Mouse (Mus musculus): ENCODE measurements at regions not wholly inside any gene's neighbourhood (a gene's known extent, or its start where the extent isn't known, plus 50 kb on each side); places are given as distances from the start of the nearest gene placed in this dataset.

DNA sequence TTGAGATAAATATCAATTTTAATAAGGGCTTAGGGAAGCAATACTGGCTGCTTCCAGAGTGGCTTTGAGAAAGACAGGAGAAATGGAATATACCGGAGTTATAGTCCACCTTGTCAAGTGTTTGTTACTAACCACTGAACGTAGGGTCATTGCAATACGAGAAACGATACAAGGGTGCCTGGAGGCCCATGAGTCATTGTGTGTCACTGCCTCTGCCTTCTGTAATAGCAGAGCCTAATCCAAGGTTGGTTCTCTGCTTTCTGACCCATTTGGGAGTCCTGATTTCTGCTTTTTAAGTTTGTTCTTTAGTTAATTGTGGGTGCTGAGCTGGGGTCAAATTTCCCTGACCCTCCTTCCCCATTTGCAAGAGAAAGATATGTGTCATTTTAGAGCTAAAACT is 382.4 kb upstream of the Arglu1 start:
- H3K4me2 ChIP-seq, result no peak overlapping the region
- no peaks in the 10 kb centered on the region for H3K9me3 ChIP-seq
- no peaks in the 10 kb centered on the region for H3K4me1 ChIP-seq (replicated peaks)
- no peak overlapping the region for H3K4me3 ChIP-seq
- H3K9ac ChIP-seq, result no peak overlapping the region
- no peak for ATAC-seq (ENCODE audit: low read depth)
- no peaks in the 10 kb centered on the region for H3K27me3 ChIP-seq
- H3K27ac ChIP-seq (replicated peaks), result no peak overlapping the region
- WGBS, result 87% methylated on average over 4 of the region's 4 CpGs
- H3K36me3 ChIP-seq, result no peaks in the 10 kb centered on the region

DNA sequence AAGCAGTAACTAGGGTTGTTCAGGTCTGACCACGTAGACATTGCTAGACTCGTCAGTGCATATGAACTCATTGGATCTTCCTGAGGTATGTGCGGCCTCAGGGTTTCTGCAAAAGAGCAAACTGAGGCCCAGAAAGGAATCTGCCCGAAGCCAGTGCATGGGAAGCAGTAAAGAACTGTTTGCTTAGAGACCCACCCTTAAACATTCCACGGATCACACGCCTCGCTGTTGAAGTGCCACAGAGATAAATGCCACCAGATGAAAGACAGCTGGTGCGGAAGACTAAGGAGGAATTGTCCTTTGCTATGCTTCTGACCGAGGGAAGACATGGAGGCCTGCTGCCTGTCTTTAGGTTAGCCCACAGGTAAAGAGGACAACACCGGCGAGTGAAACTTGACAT is 382.0 kb upstream of the Arglu1 start:
- no peak for ATAC-seq (ENCODE audit: low read depth)
- no peak overlapping the region for H3K4me2 ChIP-seq
- 86% methylated on average over 11 of the region's 11 CpGs for WGBS

DNA sequence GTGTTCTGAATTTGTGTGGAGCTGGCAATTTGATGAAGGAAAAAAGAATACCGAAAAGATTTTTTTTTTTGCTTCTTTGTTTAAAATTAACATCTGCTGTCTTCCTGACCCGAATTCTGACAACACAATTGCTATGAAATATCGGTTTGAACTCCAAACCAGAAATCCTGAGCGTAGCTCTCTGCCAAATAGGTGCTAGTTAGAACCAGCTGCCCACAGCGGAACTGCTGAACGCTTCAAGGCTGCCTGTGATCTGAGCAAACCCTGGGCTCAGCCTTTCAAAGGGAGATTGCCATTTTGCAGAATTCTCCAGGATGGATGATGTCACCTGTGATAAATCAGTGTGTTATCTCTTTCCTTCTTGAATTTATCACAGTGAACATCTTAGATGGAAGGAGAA is 380.6 kb upstream of the Arglu1 start:
- Histone ChIP-seq H3K9ac (no peak overlapping the region), H3K4me3 (no peak overlapping the region), H3K9me3 (no peaks in the 10 kb centered on the region), H3K27ac (replicated peaks) (no peak overlapping the region), H3K4me2 (no peak overlapping the region), H3K36me3 (no peaks in the 10 kb centered on the region), H3K4me1 (replicated peaks) (no peaks in the 10 kb centered on the region), H3K27me3 (no peaks in the 10 kb centered on the region)
- no peak for ATAC-seq (ENCODE audit: low read depth)
- 82% methylated on average over 6 of the region's 6 CpGs for WGBS

More for the DNA sequence above, 382.0 kb upstream of the Arglu1 start:
- Histone ChIP-seq H3K27me3 (no peaks in the 10 kb centered on the region), H3K4me3 (no peak overlapping the region), H3K4me1 (replicated peaks) (no peaks in the 10 kb centered on the region), H3K36me3 (no peaks in the 10 kb centered on the region), H3K27ac (replicated peaks) (no peak overlapping the region), H3K9me3 (no peaks in the 10 kb centered on the region), H3K9ac (no peak overlapping the region)

DNA sequence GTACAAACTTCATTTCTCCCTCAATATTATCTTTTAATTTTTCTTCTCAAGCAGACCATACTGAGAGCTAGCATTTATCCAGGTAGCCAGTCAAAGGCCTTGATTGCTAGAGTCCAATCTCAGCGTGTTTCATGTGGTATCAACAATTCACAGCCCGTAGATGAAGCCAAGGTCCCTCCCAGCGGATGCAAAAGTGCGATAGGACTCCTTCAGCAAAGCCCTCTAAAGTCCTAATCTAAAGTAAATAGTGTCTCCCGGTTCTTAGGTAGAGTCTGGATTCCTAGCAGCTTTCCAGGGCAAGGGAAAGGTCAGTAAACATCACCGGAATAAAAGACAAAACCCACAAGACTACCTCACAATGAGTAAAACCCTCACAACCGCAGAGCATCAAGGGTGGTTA is 379.5 kb upstream of the Arglu1 start:
- Histone ChIP-seq H3K9ac (no peak overlapping the region), H3K36me3 (no peaks in the 10 kb centered on the region), H3K27ac (replicated peaks) (no peak overlapping the region), H3K4me2 (no peak overlapping the region), H3K27me3 (no peaks in the 10 kb centered on the region), H3K4me1 (replicated peaks) (no peaks in the 10 kb centered on the region), H3K9me3 (no peaks in the 10 kb centered on the region), H3K4me3 (no peak overlapping the region)
- ATAC-seq (ENCODE audit: low read depth), result no peak
- WGBS, result 72% methylated on average over 7 of the region's 7 CpGs

DNA sequence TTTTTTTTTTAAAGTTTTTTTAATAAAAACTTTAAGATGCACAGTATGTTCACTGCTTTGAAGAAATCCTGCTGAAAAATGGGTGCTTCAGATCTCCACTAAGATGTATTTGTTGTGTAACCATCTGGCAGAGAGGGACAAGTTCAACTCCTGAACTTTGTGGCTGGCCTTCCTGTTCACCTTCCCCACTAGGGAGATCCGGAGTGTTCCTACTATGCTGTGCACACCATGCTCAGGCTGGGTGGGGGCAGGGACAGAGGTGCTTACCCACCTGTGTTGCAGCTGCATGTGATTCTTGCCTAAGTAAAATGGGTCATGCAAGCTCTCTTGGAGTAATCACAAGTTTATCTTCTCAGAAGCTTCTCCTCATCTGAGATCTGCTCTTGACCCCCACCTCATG is 377.4 kb upstream of the Arglu1 start:
- Histone ChIP-seq H3K9me3 (no peaks in the 10 kb centered on the region), H3K4me2 (no peak overlapping the region), H3K9ac (no peak overlapping the region), H3K4me3 (no peak overlapping the region), H3K27me3 (no peaks in the 10 kb centered on the region), H3K36me3 (no peaks in the 10 kb centered on the region), H3K27ac (replicated peaks) (no peak overlapping the region), H3K4me1 (replicated peaks) (no peaks in the 10 kb centered on the region)
- no peak for ATAC-seq (ENCODE audit: low read depth)
- 73% methylated on average over 1 of the region's 1 CpGs for WGBS

DNA sequence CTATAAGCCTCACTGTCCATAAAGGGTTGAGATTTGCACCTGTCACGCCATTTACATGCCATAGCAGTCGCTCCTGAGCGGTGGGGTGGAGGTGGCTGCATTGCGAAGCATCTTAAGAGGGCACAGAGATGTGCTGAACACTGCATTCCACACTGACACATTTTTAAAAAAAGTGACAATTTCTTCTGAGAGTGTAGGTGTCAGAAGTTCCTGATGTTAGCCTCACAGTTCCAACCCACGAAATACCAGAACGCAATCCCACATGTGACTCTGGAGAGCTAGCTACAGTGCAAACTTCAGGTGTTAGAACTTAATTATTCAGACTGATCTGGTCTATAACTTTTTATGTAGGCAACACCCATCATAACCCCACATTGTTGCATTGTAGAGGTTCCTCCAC is 369.8 kb upstream of the Arglu1 start:
- H3K9ac ChIP-seq, result no peak overlapping the region
- no peak overlapping the region for H3K4me3 ChIP-seq
- no peak overlapping the region for H3K4me2 ChIP-seq
- no peak for ATAC-seq (ENCODE audit: low read depth)
- no peaks in the 10 kb centered on the region for H3K4me1 ChIP-seq (replicated peaks)
- H3K36me3 ChIP-seq, result no peaks in the 10 kb centered on the region
- no peaks in the 10 kb centered on the region for H3K27me3 ChIP-seq
- WGBS, result 94% methylated on average over 6 of the region's 6 CpGs
- H3K9me3 ChIP-seq, result no peaks in the 10 kb centered on the region
- no peak overlapping the region for H3K27ac ChIP-seq (replicated peaks)

DNA sequence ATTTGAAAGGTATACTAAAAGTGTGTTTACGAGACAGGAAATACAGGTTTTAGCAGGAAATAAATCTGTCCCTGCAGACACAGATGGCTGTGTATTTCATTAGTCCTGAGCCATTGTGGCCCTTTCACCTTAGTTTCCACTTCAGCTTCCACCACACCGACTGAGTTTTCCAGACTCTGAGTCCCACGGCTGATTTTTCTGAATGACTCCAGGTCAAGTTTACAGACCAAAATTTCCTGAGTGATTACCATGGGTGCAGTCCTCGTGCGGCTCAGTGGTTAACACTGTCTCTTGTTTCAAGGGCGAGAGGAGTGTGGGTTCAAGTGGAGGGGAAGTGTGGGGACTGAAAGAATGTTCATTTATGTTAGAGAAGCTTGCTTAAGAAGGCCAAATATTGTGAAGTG is 365.1 kb upstream of the Arglu1 start:
- no peaks in the 10 kb centered on the region for H3K9me3 ChIP-seq
- H3K9ac ChIP-seq, result no peak overlapping the region
- ATAC-seq (ENCODE audit: low read depth), result no peak
- H3K4me2 ChIP-seq, result no peak overlapping the region
- no peaks in the 10 kb centered on the region for H3K27me3 ChIP-seq
- H3K4me3 ChIP-seq, result no peak overlapping the region
- no peak overlapping the region for H3K27ac ChIP-seq (replicated peaks)
- H3K4me1 ChIP-seq (replicated peaks), result peaks cover 4% of the 10 kb centered on the region; the same call in 1 of the 2 replicates
- WGBS, result 85% methylated on average over 6 of the region's 6 CpGs
- H3K36me3 ChIP-seq, result no peaks in the 10 kb centered on the region

DNA sequence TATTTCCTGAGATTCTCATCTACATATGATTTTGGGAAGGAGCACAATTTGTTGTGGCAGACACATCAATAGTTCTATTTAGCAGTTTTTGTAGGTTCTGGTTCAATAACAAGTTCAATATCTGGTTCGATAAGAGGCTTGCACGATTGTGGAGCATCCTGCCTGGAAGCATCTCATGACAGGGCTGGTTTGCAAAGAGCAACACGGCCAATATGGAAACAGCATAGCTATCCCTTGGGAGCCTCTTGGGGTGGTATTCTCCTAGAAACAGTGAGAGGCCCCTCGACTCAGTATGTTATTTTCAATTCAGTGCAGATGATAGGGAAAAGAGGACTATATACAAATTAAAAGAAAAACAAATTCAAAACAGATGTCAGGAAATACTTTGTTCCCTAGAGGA is 364.5 kb upstream of the Arglu1 start:
- H3K27me3 ChIP-seq, result no peaks in the 10 kb centered on the region
- no peak for ATAC-seq (ENCODE audit: low read depth)
- H3K9ac ChIP-seq, result no peak overlapping the region
- no peaks in the 10 kb centered on the region for H3K9me3 ChIP-seq
- no peak overlapping the region for H3K4me3 ChIP-seq
- H3K27ac ChIP-seq (replicated peaks), result no peak overlapping the region
- WGBS, result 73% methylated on average over 4 of the region's 4 CpGs
- no peaks in the 10 kb centered on the region for H3K36me3 ChIP-seq
- H3K4me2 ChIP-seq, result no peak overlapping the region
- H3K4me1 ChIP-seq (replicated peaks), result peaks cover 8% of the 10 kb centered on the region; the same call in 1 of the 2 replicates

DNA sequence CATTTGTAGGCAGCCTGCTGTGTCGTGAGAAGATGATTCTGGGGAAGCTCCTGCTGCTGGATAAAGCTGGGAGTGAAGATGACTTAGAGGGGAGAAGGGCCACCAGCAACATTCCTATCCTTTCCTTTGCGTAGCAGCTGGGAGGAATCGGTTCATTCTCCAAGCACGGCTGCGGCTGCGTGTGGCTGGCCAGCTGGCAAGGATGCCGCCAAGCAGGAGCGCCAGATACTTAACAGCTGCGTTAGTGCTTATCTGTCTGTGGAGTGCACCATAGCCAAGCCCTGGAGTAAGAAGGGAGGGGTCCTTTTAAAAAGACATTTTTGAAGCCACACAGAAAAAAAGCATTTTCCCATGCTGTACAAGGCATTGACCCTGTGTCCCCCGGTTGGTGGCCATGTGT is 361.4 kb upstream of the Arglu1 start:
- Histone ChIP-seq H3K4me3 (no peak overlapping the region), H3K36me3 (no peaks in the 10 kb centered on the region), H3K4me2 (no peak overlapping the region), H3K4me1 (replicated peaks) (peaks cover 16% of the 10 kb centered on the region), H3K9ac (no peak overlapping the region), H3K27me3 (no peaks in the 10 kb centered on the region), H3K27ac (replicated peaks) (no peak overlapping the region), H3K9me3 (no peaks in the 10 kb centered on the region)
- 81% methylated on average over 10 of the region's 10 CpGs for WGBS
- ATAC-seq (ENCODE audit: low read depth), result no peak

DNA sequence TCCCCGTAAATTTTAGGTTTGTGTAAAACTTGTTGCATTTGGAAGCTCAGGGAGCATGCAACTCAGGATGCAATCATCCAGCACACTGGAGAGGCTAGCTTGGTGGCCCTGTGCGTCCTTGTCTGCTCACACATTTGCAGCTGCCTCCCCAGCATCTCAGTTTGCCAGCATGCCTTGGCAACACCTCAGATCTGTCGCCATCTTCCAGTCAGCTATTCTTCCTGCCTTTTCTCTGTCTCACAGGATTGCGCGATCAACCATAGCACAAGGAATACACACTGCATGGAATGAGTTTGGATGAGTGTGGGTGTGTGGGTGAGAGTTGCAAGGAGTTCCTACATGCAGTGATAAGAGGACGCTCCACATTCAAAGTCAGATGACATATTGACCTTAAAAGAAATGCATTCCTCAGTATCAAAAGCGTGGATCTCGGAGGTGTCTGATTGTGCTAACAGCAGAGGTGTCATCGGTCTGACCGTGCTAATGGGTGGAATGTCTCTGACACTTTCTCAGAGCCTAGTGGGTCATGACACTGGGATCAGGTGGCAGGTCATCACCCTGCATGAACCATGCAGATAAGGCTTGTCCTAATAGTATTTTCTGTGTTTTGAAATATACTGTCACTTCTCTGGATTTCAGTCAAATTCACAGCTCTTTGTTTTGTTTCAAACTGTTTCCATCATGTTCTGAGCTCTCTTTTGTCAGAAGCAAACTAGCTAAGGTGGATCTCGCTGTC is 360.6 kb upstream of the Arglu1 start:
- Histone ChIP-seq H3K4me2 (no peak overlapping the region), H3K27me3 (no peaks in the 10 kb centered on the region), H3K9ac (no peak overlapping the region), H3K9me3 (no peaks in the 10 kb centered on the region), H3K4me1 (replicated peaks) (peaks cover 16% of the 10 kb centered on the region), H3K27ac (replicated peaks) (no peak overlapping the region), H3K4me3 (no peak overlapping the region), H3K36me3 (no peaks in the 10 kb centered on the region)
- WGBS, result 89% methylated on average over 11 of the region's 11 CpGs
- no peak for ATAC-seq (ENCODE audit: low read depth)

DNA sequence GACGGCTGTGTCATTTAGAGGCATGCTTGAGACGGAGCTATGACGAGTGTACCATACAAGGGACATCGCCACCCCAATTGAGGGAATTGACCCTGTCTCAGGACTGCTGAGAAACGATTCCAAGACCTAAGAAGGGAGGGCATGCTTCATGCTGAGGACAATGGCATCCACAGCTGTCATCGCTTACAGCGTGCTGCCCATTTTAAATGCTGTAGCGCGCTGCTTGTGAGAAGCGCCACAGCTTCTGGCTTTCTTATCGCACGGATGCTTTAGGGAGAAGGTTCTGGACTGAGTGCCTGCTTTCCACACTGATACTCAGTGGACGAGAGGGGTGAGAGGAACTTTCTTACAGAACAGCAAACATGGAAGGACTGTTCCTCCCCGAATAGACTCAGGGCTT is 357.8 kb upstream of the Arglu1 start:
- Histone ChIP-seq H3K4me3 (no peak overlapping the region), H3K36me3 (no peaks in the 10 kb centered on the region), H3K27ac (replicated peaks) (peak overlapping the region; percentile 38; the same call in 1 of the 2 replicates), H3K9ac (no peak overlapping the region), H3K27me3 (no peaks in the 10 kb centered on the region), H3K4me2 (no peak overlapping the region), H3K4me1 (replicated peaks) (peaks cover 16% of the 10 kb centered on the region), H3K9me3 (no peaks in the 10 kb centered on the region)
- 60% methylated on average over 14 of the region's 14 CpGs for WGBS
- ATAC-seq (ENCODE audit: low read depth), result peak; percentile 36; the same call in 1 of the 2 replicates

DNA sequence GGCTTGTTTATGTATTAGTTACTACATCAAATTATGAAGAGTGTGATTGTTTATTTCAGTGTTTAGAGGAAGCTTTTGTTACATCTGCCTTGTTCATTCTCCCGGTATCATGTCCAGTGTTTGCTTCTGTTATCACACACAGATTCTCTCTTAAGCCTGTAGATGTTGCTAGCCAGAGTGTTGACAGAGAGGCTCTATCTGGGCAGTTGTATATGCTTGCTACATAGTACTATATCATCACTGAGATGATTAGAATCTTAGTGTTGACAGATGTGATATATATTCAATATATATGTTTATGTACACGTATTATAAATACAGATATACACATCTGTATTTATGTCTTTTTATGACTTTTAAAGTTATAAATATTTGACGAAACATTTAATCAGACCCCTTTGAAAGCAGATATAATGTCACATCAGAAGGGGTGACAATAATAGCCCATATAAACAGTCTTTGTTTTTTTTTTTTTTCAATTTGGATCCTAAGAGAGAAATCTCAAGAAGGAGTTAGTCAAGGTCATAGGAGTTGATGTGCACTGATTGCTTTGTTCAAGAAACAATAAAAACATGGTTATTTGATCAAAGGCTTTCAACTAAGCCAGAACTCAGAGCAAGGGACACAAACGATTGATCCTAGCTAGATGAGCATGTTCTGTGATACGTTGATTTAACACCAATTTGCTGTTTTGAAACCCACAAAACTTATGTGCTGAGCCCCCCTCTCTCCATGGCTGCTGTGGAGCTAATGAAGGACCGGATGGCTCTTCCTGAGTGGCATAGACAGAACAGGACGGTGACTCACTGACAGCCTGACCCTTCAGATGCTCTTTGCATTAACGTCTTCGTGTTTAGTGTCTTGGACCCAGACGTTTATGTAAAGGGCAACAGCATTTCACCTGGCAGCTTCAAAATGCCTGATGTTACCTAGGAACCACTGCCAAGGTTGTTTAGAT is 352.8 kb upstream of the Arglu1 start:
- WGBS, result 87% methylated on average over 10 of the region's 10 CpGs
- Histone ChIP-seq H3K9ac (no peak overlapping the region), H3K36me3 (no peaks in the 10 kb centered on the region), H3K9me3 (no peaks in the 10 kb centered on the region), H3K4me2 (no peak overlapping the region), H3K27ac (replicated peaks) (no peak overlapping the region), H3K4me3 (no peak overlapping the region), H3K4me1 (replicated peaks) (peaks cover 5% of the 10 kb centered on the region), H3K27me3 (no peaks in the 10 kb centered on the region)
- ATAC-seq (ENCODE audit: low read depth), result no peak
